Mouse (Mus musculus): Measurements from ENCODE around the gene Naaladl2. TPM values are rescaled to one million over a fixed set of nuclear protein-coding genes. Genes with fewer than 3 reads are reported as not detected.

Gene Naaladl2
- polyA plus RNA-seq, 1 experiment from 2014 or later, result 0.23 TPM

DNA sequence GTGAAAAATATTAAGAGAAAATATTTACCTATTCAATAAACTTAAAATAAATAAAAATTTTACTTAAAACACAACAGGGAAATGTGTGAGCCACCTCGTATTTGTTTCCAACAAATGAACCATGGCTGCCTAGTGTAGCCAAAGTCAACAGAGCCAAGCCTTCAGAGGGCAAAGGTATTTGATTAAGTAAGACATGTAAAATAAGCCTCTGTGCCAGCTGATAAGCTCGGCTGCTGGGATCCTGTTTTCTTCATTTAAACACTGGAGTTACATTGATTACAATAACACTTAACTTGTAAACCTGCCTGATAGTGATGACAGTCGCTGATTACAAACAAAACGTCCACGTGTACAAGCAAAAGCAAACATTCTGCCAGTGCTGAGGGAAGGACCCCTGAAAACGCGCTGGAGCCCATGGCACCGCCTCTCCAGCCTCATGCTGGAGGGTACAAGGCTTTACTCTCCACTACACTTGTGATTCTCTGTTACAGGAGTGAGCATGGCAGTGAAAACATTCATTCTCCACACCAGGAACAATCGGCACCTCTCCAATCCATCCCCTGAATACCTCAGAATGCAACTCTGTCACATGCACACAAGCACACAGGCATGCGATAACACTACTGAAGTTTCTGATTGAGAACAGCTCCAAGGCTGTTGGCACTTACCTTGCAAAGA is 361.1 kb downstream of the Naaladl2 start:
- H3K9me3 ChIP-seq (replicated peaks), result no peaks in the 10 kb centered on the region
- H3K36me3 ChIP-seq, result no peaks in the 10 kb centered on the region
- H3K4me2 ChIP-seq, result peak overlapping the region; percentile 31
- WGBS (ENCODE audit: insufficient replicate concordance), result 43% methylated on average over 10 of the region's 10 CpGs
- H3K27me3 ChIP-seq, result no peaks in the 10 kb centered on the region
- no peak overlapping the region for H3K9ac ChIP-seq
- H3K4me3 ChIP-seq (replicated peaks), result peak overlapping the region; percentile 25
- ATAC-seq (ENCODE audit: low read depth) (peak; percentile 55; the same call in 1 of the 2 replicates), DNase-seq (no peak)
- H3K4me1 ChIP-seq (replicated peaks), result no peaks in the 10 kb centered on the region
- no peak overlapping the region for H3K27ac ChIP-seq

- Histone ChIP-seq H3K9me3 (replicated peaks) (no peaks in the 10 kb centered on the region), H3K27me3 (no peaks in the 10 kb centered on the region), H3K27ac (no peak overlapping the region), H3K4me1 (replicated peaks) (no peaks in the 10 kb centered on the region), H3K36me3 (no peaks in the 10 kb centered on the region), H3K4me2 (no peak overlapping the region), H3K9ac (no peak overlapping the region), H3K4me3 (replicated peaks) (no peak overlapping the region)
- ATAC-seq (ENCODE audit: low read depth) (no peak), DNase-seq (no peak)
- 82% methylated on average over 2 of the region's 2 CpGs for WGBS (ENCODE audit: insufficient replicate concordance)
Observed at GRCm38 (mm10) chr3:24781687-24782086, 362.4 kb downstream of the Naaladl2 start.

- DNase-seq, result no peak
- H3K9ac ChIP-seq, result no peak overlapping the region
- no peak overlapping the region for H3K4me3 ChIP-seq (replicated peaks)
- no peaks in the 10 kb centered on the region for H3K4me1 ChIP-seq (replicated peaks)
- no peak overlapping the region for H3K4me2 ChIP-seq
- H3K9me3 ChIP-seq (replicated peaks), result no peaks in the 10 kb centered on the region
- no peaks in the 10 kb centered on the region for H3K36me3 ChIP-seq
- no peaks in the 10 kb centered on the region for H3K27me3 ChIP-seq
- ATAC-seq (ENCODE audit: low read depth), result no peak
- H3K27ac ChIP-seq, result no peak overlapping the region
Observed at GRCm38 (mm10) chr3:24778416-24778815, 365.6 kb downstream of the Naaladl2 start.

GRCm38 (mm10) chr3:24749055-24749454 is 395.0 kb downstream of the Naaladl2 start:
- no peak overlapping the region for H3K27ac ChIP-seq
- no peaks in the 10 kb centered on the region for H3K4me1 ChIP-seq (replicated peaks)
- DNase-seq (no peak), ATAC-seq (ENCODE audit: low read depth) (no peak)
- no peak overlapping the region for H3K9ac ChIP-seq
- WGBS (ENCODE audit: insufficient replicate concordance), result 50% methylated on average over 3 of the region's 3 CpGs
- H3K36me3 ChIP-seq, result no peaks in the 10 kb centered on the region
- no peaks in the 10 kb centered on the region for H3K9me3 ChIP-seq (replicated peaks)
- H3K4me3 ChIP-seq (replicated peaks), result no peak overlapping the region
- no peak overlapping the region for H3K4me2 ChIP-seq
- H3K27me3 ChIP-seq, result no peaks in the 10 kb centered on the region

GRCm38 (mm10) chr3:24747182-24747856 is 396.7 kb downstream of the Naaladl2 start:
- Histone ChIP-seq H3K4me2 (no peak overlapping the region), H3K27me3 (no peaks in the 10 kb centered on the region), H3K4me3 (replicated peaks) (no peak overlapping the region), H3K9ac (no peak overlapping the region), H3K4me1 (replicated peaks) (no peaks in the 10 kb centered on the region), H3K27ac (no peak overlapping the region), H3K36me3 (no peaks in the 10 kb centered on the region), H3K9me3 (replicated peaks) (no peaks in the 10 kb centered on the region)
- no peak for ATAC-seq (ENCODE audit: low read depth)
- 56% methylated on average over 6 of the region's 6 CpGs for WGBS (ENCODE audit: insufficient replicate concordance)
- DNase-seq, result no peak

DNA sequence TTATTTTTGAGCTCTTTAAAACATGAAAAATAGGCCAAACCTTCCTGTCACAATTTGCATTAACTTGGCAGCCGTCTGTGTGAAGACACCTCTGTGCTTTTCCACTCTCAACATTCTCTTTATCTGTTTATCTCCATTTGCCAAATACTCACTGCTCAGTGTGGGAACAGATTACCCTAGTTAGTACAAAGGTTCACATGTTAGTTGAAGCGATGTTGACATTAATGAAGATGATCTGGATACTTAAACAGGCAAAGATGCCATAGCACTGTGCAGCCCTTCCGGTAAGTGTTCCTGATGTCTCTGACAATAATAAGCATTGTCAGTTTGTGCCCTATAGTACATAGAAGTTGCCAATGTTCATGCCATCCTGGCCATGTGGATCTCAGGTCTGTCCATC is 400.1 kb downstream of the Naaladl2 start:
- H3K9ac ChIP-seq, result no peak overlapping the region
- no peaks in the 10 kb centered on the region for H3K4me1 ChIP-seq (replicated peaks)
- ATAC-seq (ENCODE audit: low read depth) (no peak), DNase-seq (no peak)
- H3K36me3 ChIP-seq, result no peaks in the 10 kb centered on the region
- no peak overlapping the region for H3K27ac ChIP-seq
- H3K9me3 ChIP-seq (replicated peaks), result no peaks in the 10 kb centered on the region
- H3K27me3 ChIP-seq, result no peaks in the 10 kb centered on the region
- H3K4me3 ChIP-seq (replicated peaks), result no peak overlapping the region
- H3K4me2 ChIP-seq, result no peak overlapping the region
- WGBS (ENCODE audit: insufficient replicate concordance), result 70% methylated on average over 3 of the region's 3 CpGs

DNA sequence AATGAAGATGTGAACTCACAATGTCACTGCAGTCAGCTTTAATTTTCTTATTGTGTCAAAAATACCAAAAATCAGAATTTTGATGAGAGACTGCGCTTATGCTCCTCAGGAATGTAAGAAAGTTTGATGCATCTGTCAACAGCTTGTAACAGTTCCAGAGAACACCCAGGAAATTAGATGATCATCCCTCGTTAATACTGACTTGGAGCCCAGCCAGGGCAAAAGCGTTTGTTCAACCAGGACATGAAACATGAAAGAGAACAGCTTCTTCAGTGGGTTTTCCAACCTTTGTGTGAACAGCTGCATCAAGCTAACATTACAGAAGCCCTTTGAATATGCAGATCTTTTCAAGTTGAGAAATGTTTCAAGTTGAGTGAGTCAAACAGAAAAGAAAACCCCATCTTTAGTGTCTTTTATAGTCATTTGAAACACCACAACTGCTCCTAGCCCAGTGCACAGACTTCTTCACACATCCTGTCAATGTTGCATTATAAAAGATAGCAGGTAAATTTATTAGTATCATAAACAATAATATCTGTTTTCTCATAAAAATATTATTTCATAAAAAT is 424.8 kb downstream of the Naaladl2 start:
- Histone ChIP-seq H3K4me2 (no peak overlapping the region), H3K4me3 (replicated peaks) (no peak overlapping the region), H3K27me3 (no peaks in the 10 kb centered on the region), H3K27ac (no peak overlapping the region), H3K36me3 (no peaks in the 10 kb centered on the region), H3K9ac (no peak overlapping the region), H3K4me1 (replicated peaks) (no peaks in the 10 kb centered on the region), H3K9me3 (replicated peaks) (no peaks in the 10 kb centered on the region)
- ATAC-seq (ENCODE audit: low read depth) (no peak), DNase-seq (no peak)
- 55% methylated on average over 3 of the region's 3 CpGs for WGBS (ENCODE audit: insufficient replicate concordance)

DNA sequence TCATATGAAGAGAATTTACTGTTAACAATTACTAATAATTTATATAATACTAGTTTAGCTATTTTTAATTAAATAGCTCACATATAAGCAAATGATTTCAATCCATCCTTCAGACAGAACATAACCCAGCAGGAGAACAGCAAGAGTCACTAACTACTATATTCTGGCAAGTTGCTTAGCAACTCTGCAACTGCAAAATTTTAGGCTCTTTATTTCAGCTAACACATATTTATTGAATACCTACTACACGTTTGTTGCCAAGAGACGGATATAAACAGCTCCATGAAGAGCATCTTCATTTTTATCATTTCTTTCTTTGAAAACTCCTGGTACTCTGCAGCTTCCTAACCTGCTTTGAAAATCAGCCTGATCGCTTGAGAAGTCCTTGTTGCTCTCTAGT is 429.3 kb downstream of the Naaladl2 start:
- Histone ChIP-seq H3K9ac (no peak overlapping the region), H3K9me3 (replicated peaks) (no peaks in the 10 kb centered on the region), H3K4me2 (no peak overlapping the region), H3K27me3 (no peaks in the 10 kb centered on the region), H3K36me3 (no peaks in the 10 kb centered on the region), H3K4me1 (replicated peaks) (no peaks in the 10 kb centered on the region), H3K4me3 (replicated peaks) (no peak overlapping the region), H3K27ac (no peak overlapping the region)
- no peak for ATAC-seq (ENCODE audit: low read depth)
- no peak for DNase-seq
- 53% methylated on average over 3 of the region's 3 CpGs for WGBS (ENCODE audit: insufficient replicate concordance)

DNA sequence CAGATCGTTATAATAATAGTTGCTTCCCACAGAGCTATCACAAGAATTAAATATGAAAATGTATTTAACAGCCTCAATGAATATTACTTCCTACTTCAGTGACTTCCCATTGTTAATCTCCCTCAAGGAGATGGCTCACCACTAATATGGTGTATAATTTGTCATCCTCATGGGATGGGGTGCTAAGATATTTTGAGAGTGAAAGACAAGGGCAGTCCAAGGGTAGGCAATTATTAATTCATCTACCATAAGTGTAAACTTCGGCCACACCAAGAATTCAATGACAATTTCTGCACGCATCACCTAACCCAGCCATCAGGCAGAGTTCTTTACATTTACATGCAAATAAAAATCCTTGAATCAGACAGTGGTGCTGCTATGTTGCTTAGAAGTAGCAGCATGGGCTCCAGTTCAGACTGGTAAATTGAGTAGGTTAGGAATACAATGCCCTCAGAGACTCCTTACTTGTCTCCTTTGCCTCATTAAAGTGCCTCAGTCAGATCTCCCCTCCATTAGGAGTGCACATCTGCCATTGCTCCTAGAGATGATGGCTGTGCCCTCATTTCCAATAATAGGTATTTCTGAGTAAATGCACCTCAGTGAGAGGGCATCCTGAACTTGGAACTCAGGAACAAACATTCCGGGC is 438.2 kb downstream of the Naaladl2 start:
- H3K27ac ChIP-seq, result no peak overlapping the region
- H3K4me1 ChIP-seq (replicated peaks), result no peaks in the 10 kb centered on the region
- ATAC-seq (ENCODE audit: low read depth), result no peak
- no peak overlapping the region for H3K9ac ChIP-seq
- no peak overlapping the region for H3K4me2 ChIP-seq
- whole genome bisulfite sequencing (ENCODE audit: insufficient replicate concordance), result 73% methylated on average over 4 of the region's 4 CpGs
- H3K4me3 ChIP-seq (replicated peaks), result no peak overlapping the region
- no peaks in the 10 kb centered on the region for H3K9me3 ChIP-seq (replicated peaks)
- no peak for DNase-seq
- no peaks in the 10 kb centered on the region for H3K36me3 ChIP-seq
- H3K27me3 ChIP-seq, result no peaks in the 10 kb centered on the region

DNA sequence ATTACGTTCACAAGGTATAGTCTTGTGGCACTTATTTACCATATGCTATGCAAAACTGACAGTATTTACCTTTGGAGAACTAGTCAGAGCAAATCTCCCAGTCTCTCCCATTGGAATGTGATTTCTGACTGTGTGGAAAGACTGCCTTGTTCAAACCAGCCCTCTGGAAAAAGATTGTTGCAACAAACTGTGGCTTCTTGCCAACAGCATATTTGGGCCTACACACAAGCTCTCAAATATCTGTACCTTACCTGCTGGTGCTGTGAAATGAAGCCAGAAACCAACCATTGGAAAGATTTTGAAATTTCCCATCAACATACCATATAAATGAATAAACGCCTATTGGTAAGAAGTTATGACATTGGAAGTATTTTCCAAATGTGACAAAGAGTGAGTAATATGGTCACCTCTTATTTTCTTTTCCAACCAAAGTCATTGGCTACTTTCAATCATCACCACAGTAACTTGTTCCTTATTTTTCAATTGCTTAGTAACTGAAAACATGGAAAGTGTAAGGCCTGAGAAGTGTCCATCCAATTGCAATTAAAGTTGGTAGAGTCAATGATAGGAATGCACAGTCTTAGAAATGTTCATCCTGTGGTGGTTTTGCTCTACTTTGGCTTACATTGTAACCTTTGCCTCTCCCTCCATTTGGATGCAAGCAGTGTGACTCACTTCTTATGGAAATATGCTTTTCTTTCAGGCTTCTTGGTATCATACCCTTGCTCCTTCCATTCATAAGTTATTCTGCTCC is 453.7 kb downstream of the Naaladl2 start:
- DNase-seq (no peak), ATAC-seq (ENCODE audit: low read depth) (no peak)
- Histone ChIP-seq H3K27me3 (no peaks in the 10 kb centered on the region), H3K27ac (no peak overlapping the region), H3K4me1 (replicated peaks) (no peaks in the 10 kb centered on the region), H3K4me2 (no peak overlapping the region), H3K4me3 (replicated peaks) (no peak overlapping the region), H3K36me3 (no peaks in the 10 kb centered on the region), H3K9ac (no peak overlapping the region), H3K9me3 (replicated peaks) (no peaks in the 10 kb centered on the region)
- WGBS (ENCODE audit: insufficient replicate concordance), result 66% methylated on average over 2 of the region's 2 CpGs

DNA sequence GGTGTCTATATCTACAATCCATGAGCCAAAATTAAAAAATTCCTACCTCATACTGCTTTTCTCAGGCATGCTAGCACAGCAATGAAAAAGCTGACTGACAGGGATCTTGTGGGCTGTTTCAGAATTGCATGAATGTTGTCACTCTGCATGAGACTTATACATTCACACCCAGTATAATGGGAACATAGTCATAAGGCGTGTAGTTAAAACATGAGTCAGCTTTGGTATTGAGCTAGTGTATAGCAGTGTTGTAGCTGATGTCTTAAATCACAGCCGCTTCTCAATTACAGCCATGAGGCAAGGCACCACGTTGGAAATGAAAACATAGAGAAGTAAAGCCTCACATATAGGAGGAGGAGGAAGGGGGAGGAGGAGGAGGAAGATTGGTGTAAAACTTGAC is 473.6 kb downstream of the Naaladl2 start:
- Histone ChIP-seq H3K36me3 (no peaks in the 10 kb centered on the region), H3K4me2 (no peak overlapping the region), H3K27me3 (no peaks in the 10 kb centered on the region), H3K27ac (no peak overlapping the region), H3K4me3 (replicated peaks) (no peak overlapping the region), H3K9me3 (replicated peaks) (no peaks in the 10 kb centered on the region), H3K9ac (no peak overlapping the region), H3K4me1 (replicated peaks) (no peaks in the 10 kb centered on the region)
- DNase-seq, result no peak
- 47% methylated on average over 3 of the region's 3 CpGs for WGBS (ENCODE audit: insufficient replicate concordance)
- ATAC-seq (ENCODE audit: low read depth), result no peak
